Mouse (Mus musculus): ENCODE results near the gene Nebl.

Gene Nebl

GRCm38 (mm10) chr2:17515686-17516085, 215.6 kb downstream of the Nebl start:
- no peak for DNase-seq (ENCODE audit: low spot score)

GRCm38 (mm10) chr2:17514765-17515164, 216.5 kb downstream of the Nebl start:
- DNase-seq (ENCODE audit: low spot score), result no peak

GRCm38 (mm10) chr2:17509942-17510341, 221.3 kb downstream of the Nebl start:
- peak; percentile 22 for DNase-seq (ENCODE audit: low spot score)

GRCm38 (mm10) chr2:17507362-17507761, 223.9 kb downstream of the Nebl start:
- no peak for DNase-seq (ENCODE audit: low spot score)

GRCm38 (mm10) chr2:17504115-17504774, 227.0 kb downstream of the Nebl start:
- no peak for DNase-seq (ENCODE audit: low spot score)

- no peak for DNase-seq (ENCODE audit: low spot score)
Observed at GRCm38 (mm10) chr2:17501075-17501474, 230.2 kb downstream of the Nebl start.

GRCm38 (mm10) chr2:17465517-17466174, 265.6 kb downstream of the Nebl start:
- no peak for DNase-seq (ENCODE audit: low spot score)

- DNase-seq (ENCODE audit: low spot score), result no peak
Observed at GRCm38 (mm10) chr2:17460434-17460833, 270.8 kb downstream of the Nebl start.

- no peak for DNase-seq (ENCODE audit: low spot score)
Observed at GRCm38 (mm10) chr2:17453676-17454075, 277.6 kb downstream of the Nebl start.

GRCm38 (mm10) chr2:17448341-17448740, 282.9 kb downstream of the Nebl start:
- no peak for DNase-seq (ENCODE audit: low spot score)

- DNase-seq (ENCODE audit: low spot score), result no peak
Observed at GRCm38 (mm10) chr2:17443581-17443980, 287.7 kb downstream of the Nebl start.

GRCm38 (mm10) chr2:17438317-17438716, 292.9 kb downstream of the Nebl start:
- DNase-seq (ENCODE audit: low spot score), result no peak

GRCm38 (mm10) chr2:17436739-17437440, 294.4 kb downstream of the Nebl start:
- DNase-seq (ENCODE audit: low spot score), result no peak

GRCm38 (mm10) chr2:17435217-17435616, 296.0 kb downstream of the Nebl start:
- no peak for DNase-seq (ENCODE audit: low spot score)

- DNase-seq (ENCODE audit: low spot score), result no peak
Observed at GRCm38 (mm10) chr2:17429028-17429427, 302.2 kb downstream of the Nebl start.

- DNase-seq (ENCODE audit: low spot score), result no peak
Observed at GRCm38 (mm10) chr2:17428156-17428555, 303.1 kb downstream of the Nebl start.

GRCm38 (mm10) chr2:17422967-17423366, 308.3 kb downstream of the Nebl start:
- DNase-seq (ENCODE audit: low spot score), result peak; percentile 24

- no peak for DNase-seq (ENCODE audit: low spot score)
Observed at GRCm38 (mm10) chr2:17415347-17415746, 315.9 kb downstream of the Nebl start.

GRCm38 (mm10) chr2:17414324-17414723, 316.9 kb downstream of the Nebl start:
- DNase-seq (ENCODE audit: low spot score), result no peak

- no peak for DNase-seq (ENCODE audit: low spot score)
Observed at GRCm38 (mm10) chr2:17413496-17414268, 317.6 kb downstream of the Nebl start.

GRCm38 (mm10) chr2:17409276-17409675, 322.0 kb downstream of the Nebl start:
- DNase-seq (ENCODE audit: low spot score), result no peak

- DNase-seq (ENCODE audit: low spot score), result no peak
Observed at GRCm38 (mm10) chr2:17405899-17406531, 325.2 kb downstream of the Nebl start.

Measured in lung, postnatal 25 days (tissue).